Mouse (Mus musculus) WW6 (cell line): ENCODE data around the gene Glrx5.

Experiments used
- DNase-seq: peaks from one replicate; pipeline ENCODE4 v3.0.0-alpha.2; 2013; ENCODE audit warnings: low read depth, low spot score

Glrx5 gene

GRCm38 (mm10) chr12:105032147-105032831 lies at the start of gene Glrx5:
Glrx5 (plus strand) TSS chr12:105032688.
- peak; percentile 98 for DNase-seq

DNA sequence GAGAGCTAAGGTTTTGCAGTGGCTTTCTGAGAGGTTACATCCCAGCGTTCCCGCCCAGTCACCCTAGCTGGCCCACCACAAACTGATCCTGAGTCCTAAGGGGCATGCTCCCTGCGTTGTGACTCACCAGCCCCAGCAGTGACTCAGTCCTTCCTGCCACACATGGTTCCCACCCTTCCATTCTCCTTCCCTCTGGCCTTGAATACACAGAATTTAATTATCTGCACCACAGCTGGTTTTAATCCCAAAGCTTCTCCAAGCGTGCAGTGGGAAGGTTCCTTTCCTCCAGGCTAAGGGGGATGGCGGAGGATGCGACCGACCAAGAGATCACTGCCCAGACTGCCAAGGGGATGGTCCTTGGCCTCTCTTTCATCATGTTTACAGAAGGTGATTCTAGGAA lies 49.0 kb upstream of the Glrx5 start:
- no peak for DNase-seq

DNA sequence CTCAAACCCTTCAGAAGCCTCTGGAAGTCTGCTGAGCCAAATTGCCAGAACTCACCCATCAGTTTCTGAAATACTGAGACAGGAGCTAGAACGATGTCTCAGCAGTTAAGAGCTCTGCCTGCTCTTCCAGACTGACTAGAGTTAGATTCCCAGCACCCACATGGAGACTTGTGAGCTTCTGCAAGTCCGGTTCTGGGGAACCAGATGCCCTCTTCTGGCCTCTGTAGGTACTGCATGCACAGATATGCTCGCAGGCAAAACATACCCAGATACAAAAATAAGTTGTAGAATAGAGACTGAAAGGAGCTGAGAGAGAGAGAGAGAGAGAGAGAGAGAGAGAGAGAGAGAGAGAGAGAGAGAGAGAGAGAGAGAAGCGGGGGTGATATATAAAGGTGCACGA lies 47.4 kb upstream of the Glrx5 start:
- DNase-seq = no peak

DNA sequence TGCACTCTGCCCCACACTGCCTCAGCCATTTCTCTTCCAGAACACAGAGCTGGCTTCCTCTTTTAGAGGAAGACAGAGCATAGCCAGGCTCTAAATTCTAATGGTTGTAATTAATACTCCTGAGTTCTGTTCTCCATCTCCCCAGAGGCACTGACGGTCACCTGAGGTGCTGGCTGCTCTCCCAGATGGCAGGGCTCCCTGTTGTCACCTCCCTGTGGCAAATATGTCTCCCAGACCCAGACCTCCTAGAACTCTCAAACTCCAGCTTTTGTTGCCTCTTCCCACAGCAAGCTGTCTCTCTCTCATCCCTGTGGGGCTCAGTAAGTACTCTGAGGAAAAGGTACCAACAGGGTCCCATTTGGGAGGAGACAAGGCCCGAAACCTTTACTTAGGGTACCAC lies 46.5 kb upstream of the Glrx5 start:
- DNase-seq = no peak

DNA sequence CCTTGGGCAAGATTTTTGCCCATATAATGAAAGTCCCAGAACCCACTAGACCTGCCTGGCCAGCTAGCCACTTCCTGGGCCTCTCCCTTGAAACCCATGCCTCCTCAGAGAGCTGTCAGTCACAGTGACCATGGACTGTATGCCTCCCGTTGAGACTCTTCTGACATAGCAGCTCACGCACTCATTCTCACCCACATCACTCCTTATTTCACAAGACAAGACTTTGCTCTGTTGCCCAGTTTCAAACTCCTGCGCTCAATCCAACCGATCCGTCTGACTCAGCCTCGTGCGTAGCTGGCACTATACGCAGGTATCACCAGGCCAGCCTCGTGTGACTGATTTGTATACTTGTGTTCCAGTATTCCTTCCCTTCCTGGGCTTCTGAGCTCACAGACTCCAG lies 45.7 kb upstream of the Glrx5 start:
- no peak for DNase-seq

- DNase-seq = no peak
These were observed 44.6 kb upstream of the Glrx5 start for GRCm38 (mm10) chr12:104987936-104988335.

DNA sequence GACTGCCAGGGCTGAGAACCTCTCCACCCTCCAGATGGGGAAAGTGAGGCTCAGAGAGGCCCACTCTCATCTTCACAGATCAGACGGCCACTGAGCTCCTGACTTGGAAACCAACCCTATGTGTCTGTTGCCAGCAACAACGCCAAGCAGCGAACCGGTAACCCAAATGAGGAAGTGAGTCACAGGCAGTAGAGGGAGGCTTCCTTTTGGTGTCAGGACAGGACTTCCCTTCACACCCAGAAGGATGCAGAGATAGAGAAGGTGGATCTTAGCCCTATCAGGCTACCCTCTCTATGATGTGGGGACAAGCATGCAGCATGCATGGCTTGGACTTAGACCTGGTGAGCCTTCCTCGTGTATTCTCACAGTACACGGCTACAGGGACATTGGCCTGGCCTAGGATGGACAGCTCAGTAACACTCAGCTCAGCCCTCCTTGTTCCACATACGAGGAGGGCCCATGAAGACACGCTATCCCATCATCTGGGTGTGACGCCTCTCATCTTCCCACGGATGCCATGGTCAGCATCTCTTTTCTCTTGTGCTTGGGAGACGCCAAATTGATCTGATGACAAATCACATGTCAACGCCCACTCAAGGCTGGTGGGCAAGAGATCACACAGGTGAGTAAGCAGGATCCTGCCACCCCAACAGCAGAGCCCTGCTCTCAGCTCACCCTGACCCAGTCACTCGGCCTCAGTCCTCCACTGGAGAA lies 41.6 kb upstream of the Glrx5 start:
- no peak for DNase-seq

- no peak for DNase-seq
These were observed 40.3 kb upstream of the Glrx5 start for GRCm38 (mm10) chr12:104992123-104992741.

DNA sequence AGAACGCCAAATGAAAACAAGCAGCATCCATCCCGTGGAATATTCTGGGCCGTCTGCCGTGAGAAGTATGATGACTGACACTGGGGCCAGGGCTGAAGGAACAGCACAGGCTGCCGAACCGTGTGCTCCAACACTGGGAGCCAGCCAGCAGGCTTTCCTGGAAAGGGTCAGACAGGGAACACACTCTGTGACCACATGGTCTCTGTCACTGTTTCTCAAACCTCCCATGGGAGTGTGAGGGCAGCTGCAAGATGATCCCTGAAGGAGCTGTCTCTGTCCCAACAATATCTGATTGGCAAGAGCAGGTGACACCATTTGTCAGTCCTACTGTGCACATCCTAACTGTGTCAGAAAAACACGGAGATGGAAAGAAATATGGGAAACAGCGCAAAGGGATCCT lies 39.6 kb upstream of the Glrx5 start:
- DNase-seq = no peak

- no peak for DNase-seq
These were observed 37.1 kb upstream of the Glrx5 start for GRCm38 (mm10) chr12:104995259-104995876.

- DNase-seq = no peak
These were observed 36.3 kb upstream of the Glrx5 start for GRCm38 (mm10) chr12:104996012-104996728.

DNA sequence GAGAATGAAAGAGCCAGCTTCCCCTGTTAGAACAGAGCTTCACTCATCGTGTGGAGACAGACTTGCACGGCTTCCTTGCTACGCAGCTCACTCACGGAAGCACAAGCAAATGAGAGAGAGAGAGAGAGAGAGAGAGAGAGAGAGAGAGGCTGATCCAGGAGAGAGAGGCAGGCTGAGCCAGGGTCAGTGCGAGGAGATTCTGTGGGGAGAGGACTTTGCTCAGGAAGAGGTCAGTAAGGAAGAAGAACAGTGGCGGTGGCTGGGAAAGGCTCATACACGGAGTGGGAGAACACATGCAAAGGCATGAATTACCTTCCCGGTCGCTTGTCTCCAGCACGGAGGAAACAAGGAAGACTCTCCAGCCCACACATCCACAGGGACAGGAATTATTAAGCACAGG lies 35.3 kb upstream of the Glrx5 start:
- no peak for DNase-seq

- DNase-seq = no peak
These were observed 34.7 kb upstream of the Glrx5 start for GRCm38 (mm10) chr12:104997641-104998293.

DNA sequence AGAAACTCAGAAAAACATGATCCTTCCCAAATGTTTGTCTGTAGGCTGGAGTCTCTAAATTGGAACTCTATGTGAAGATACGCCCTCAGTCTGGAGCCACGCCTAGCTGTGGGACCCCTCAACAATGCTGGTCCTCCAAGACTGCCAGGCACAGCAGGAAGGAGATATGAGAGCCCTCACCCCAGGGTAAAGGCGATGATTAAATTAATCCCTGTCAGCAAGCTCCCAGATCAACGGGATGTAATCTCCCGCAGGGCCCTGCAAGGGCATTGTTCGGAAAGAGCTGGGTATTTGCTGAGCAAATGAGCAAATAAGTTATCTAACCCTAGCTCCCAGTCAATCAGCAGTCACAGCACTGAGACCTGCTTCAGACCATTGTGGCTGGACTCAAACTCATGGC lies 33.9 kb upstream of the Glrx5 start:
- DNase-seq = no peak

DNA sequence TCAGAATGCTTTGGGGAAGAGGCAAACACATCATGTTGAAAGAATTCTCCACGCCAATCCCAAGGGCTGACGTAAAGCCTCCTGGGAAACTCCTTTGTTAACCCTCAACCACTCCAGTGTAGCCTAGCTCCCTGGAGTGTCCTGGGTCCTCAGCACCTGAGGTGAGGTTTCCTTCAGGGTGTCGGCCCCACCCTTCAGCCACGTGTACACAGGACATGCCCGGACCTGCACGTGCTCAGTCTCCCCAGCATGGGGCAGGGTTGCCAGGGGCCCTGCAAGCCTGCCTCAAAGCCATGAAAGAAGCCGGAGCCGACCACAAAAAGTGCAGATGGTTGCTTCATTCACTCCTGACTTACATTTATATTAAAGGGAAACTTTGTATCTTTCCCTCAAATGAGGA lies 33.3 kb upstream of the Glrx5 start:
- DNase-seq = no peak

DNA sequence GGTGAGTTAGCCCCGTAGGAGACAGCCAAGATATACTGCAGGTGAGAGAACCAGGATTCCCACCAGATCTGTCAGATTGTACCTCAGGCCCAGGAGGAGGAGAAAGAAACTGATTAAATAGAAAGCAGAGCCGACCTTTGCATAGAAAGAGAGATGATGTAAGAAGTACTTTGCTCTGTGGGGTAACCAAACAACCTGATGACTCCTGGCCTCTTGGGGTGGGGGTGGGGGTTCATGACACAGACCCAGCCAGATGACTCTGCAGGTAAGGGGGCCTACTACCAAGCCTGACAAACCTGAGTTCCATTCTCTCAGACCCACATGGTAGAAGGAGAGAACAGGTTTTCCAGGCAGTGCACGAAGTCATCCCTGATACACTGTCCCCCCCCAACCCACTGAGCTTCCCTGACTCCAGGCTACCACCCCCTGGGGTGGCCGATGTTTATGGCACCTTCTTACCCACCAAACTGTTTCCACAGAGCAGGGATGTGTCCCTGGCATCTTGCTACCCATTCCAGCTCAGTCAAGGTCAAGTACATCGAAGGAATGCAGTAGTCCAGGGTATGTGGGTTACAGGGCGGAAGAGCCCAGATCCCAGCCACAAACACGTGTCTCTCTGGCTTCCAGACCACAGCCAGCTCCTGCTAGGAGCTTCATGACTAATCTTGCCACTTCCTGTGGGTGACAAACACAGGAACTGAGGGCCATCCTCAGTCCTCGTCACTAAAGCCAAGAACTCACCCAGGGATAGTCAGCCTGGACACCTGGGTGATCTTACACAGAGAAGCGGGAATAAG lies 31.8 kb upstream of the Glrx5 start:
- DNase-seq = no peak

DNA sequence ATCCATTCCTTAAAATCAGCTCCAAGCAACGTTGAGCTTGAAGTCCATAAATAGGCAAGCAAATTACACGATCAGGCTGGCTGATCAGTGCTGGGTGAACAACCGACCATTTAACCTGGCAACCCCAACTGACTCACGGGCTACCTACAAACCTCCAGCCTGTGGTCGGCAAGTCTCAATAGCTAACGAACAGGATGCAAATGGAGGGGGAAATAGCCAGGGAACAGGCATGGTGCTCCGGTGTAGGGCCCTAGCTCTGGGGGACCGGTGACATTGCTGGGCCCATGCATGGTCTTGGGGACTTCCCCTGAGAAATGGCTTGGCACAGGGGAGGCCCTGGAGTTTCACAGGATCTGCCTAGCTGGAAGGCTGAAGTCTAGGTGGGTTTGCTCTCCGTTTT lies 31.2 kb upstream of the Glrx5 start:
- DNase-seq = no peak

DNA sequence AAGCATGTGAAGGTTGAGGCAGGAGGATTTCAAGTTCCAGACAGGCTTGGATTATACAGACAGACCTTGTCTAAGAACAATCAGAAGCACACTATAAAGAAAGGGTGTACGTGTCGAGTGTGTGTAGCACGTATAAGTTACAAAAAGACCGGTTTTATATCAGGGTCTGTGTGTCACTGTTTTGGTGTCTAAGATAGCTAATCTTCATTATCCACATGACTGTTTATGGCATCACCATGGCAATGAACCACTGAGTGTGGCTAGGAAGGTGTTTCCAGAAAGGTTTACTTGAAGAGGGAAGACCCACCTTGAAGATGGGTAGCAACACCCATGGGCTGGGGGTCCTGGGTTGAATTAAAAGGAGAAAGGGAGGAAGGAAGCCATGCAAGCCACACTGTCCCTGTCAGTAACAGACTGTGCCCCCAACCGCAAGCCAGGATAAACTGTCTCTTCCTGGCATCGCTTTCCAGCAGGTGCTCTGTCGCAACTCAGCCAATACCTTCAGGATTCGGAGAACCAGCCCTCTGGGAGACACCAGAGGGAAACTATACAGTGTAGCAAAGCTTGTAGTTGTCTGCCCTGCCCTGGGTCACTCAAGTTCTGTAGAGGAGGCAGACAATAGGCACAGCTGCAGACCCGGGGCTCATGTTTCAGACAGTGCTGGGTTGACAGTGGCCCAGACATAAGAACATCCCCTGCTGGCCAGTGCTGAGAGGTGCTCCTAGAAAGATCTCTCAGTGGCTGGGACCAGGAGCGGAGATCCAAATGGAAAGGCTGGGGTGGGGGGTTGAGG lies 30.0 kb upstream of the Glrx5 start:
- DNase-seq = no peak

DNA sequence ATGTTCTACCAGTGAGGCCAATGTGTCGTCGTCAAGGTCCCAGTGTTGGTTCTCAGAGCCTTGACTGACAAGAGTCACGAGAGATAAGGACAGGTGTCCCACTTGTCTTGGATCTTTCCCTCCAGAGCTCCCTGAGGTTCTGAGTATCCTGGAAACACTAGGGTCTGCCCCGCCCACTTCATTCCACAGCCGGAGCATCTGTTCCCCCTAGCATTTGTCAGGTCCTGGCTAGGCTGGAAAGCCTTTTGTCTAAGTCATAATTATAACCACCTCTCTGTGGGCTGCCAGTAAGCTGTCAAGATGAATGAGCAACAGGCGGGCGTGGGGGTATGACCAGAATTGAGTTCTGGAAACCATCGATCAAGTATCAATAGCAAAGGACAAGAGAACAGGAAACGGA lies 29.3 kb upstream of the Glrx5 start:
- DNase-seq = no peak

- DNase-seq = no peak
These were observed 28.8 kb upstream of the Glrx5 start for GRCm38 (mm10) chr12:105003715-105004114.
